Mouse (Mus musculus) stomach, embryonic 15.5 days (tissue): ENCODE results near the gene Trim43a. TPM values are rescaled to one million over a fixed set of nuclear protein-coding genes. Genes with fewer than 3 reads are reported as not detected.
A peak's percentile ranks its signal among the peaks of the same experiment; 100 is the strongest.
"Not testable (repeated sequence)": the region's sequence is repeated elsewhere in the genome, so short reads cannot be mapped to it uniquely, and the experiment has no call there.

Source experiments
- ATAC-seq: fragments of 200-750 bp; cut with Nextera tagmentation; 2 replicates; pipeline ENCODE4 v1.8.0; 2017; ENCODE audit warnings: low read depth, moderate number of reproducible peaks, moderate TSS enrichment; ENCODE audit not compliant: insufficient read depth, low FRiP score
- H3K27ac ChIP-seq: fragments of 300-500 bp; sonication (generic); 2 replicates; pipeline ENCODE4 v1.5.1; 2015; ENCODE audit warnings: mild to moderate bottlenecking, inconsistent platforms
- H3K27me3 ChIP-seq: fragments of 300-500 bp; sonication (generic); replicated peaks from 2 replicates; pipeline ENCODE4 v1.6.1; 2015; ENCODE audit warnings: inconsistent platforms
- H3K36me3 ChIP-seq: fragments of 300-500 bp; sonication (generic); 2 replicates; pipeline ENCODE4 v1.6.1; 2015; ENCODE audit warnings: inconsistent platforms
- H3K4me1 ChIP-seq: fragments of 300-500 bp; sonication (generic); 2 replicates; pipeline ENCODE4 v1.6.1; 2015; ENCODE audit warnings: inconsistent platforms
- H3K4me2 ChIP-seq: fragments of 300-500 bp; sonication (generic); 2 replicates; pipeline ENCODE4 v1.6.1; 2015; ENCODE audit warnings: mild to moderate bottlenecking, inconsistent platforms
- H3K4me3 ChIP-seq: fragments of 300-500 bp; sonication (generic); replicated peaks from 2 replicates; pipeline ENCODE4 v1.5.1; 2015; ENCODE audit warnings: inconsistent platforms
- H3K9ac ChIP-seq: fragments of 300-500 bp; sonication (generic); 2 replicates; pipeline ENCODE4 v1.6.1; 2015; ENCODE audit warnings: inconsistent platforms
- H3K9me3 ChIP-seq: fragments of 300-500 bp; sonication (generic); 2 replicates; pipeline ENCODE4 v1.6.1; 2016; ENCODE audit warnings: inconsistent platforms
- WGBS: fragments of 180-500 bp; shearing (Covaris S2); methylation state at CpG from one replicate; pipeline ENCODE4 v1.1.7; 2015; 5-methylcytosine and 5-hydroxymethylcytosine counted together
- polyA plus RNA-seq: library from polyadenylated mRNA; unstranded; fragments of >200 nt; fragmentation: Nextera tagmentation; extraction: Ambion mirVana; gene quantifications from 2 replicates; pipeline ENCODE4 v1.2.1, GENCODE M21; 2015

Trim43a gene
- polyA plus RNA-seq: 0.09 and 0.24 TPM in 2 replicates

- H3K9me3 ChIP-seq, ATAC-seq, H3K4me3 ChIP-seq, H3K9ac ChIP-seq, H3K27me3 ChIP-seq, H3K36me3 ChIP-seq, H3K27ac ChIP-seq, H3K4me1 ChIP-seq, H3K4me2 ChIP-seq: not testable (repeated sequence)
- 79% methylated on average over 2 of the region's 2 CpGs for WGBS
These were observed at the start of gene Trim43a for GRCm38 (mm10) chr9:88580591-88580990. Gene Trim43a, plus strand, starts transcription at chr9:88580891.

- WGBS: 84% methylated on average over 5 of the region's 5 CpGs
- Histone ChIP-seq H3K9me3 (no peaks in the 10 kb centered on the region), H3K27ac (no peak overlapping the region), H3K4me2 (no peak overlapping the region), H3K27me3 (no peaks in the 10 kb centered on the region), H3K4me3 (no peak overlapping the region), H3K36me3 (no peaks in the 10 kb centered on the region), H3K4me1 (no peaks in the 10 kb centered on the region), H3K9ac (no peak overlapping the region)
- no peak for ATAC-seq
These were observed 46.6 kb upstream of the Trim43a start for GRCm38 (mm10) chr9:88534093-88534492.

- Histone ChIP-seq H3K9me3 (no peaks in the 10 kb centered on the region), H3K27me3 (no peaks in the 10 kb centered on the region), H3K4me3 (no peak overlapping the region), H3K4me2 (no peak overlapping the region), H3K27ac (no peak overlapping the region), H3K4me1 (no peaks in the 10 kb centered on the region), H3K9ac (no peak overlapping the region), H3K36me3 (no peaks in the 10 kb centered on the region)
- no peak for ATAC-seq
- 53% methylated on average over 5 of the region's 5 CpGs for WGBS
These were observed 41.0 kb upstream of the Trim43a start for GRCm38 (mm10) chr9:88539546-88540224.

- Histone ChIP-seq H3K27ac (no peak overlapping the region), H3K36me3 (no peaks in the 10 kb centered on the region), H3K27me3 (no peaks in the 10 kb centered on the region), H3K4me3 (no peak overlapping the region), H3K4me2 (no peak overlapping the region), H3K9ac (no peak overlapping the region), H3K9me3 (no peaks in the 10 kb centered on the region), H3K4me1 (no peaks in the 10 kb centered on the region)
- WGBS: 24% methylated on average over 2 of the region's 2 CpGs
- ATAC-seq: no peak
These were observed 37.9 kb upstream of the Trim43a start for GRCm38 (mm10) chr9:88542816-88543215.

- Histone ChIP-seq H3K4me2 (no peak overlapping the region), H3K9ac (no peak overlapping the region), H3K27ac (no peak overlapping the region), H3K4me1 (peaks cover 10% of the 10 kb centered on the region; the same call in 1 of the 2 replicates), H3K4me3 (no peak overlapping the region), H3K27me3 (no peaks in the 10 kb centered on the region), H3K9me3 (no peaks in the 10 kb centered on the region), H3K36me3 (no peaks in the 10 kb centered on the region)
- ATAC-seq: no peak
- WGBS: 42% methylated on average over 3 of the region's 3 CpGs
These were observed 35.2 kb upstream of the Trim43a start for GRCm38 (mm10) chr9:88545534-88545933.

GRCm38 (mm10) chr9:88546166-88546565, 34.5 kb upstream of the Trim43a start:
- no peak for ATAC-seq
- H3K9ac ChIP-seq: no peak overlapping the region
- 8% methylated on average over 2 of the region's 2 CpGs for WGBS
- H3K27me3 ChIP-seq: no peaks in the 10 kb centered on the region
- H3K4me2 ChIP-seq: no peak overlapping the region
- no peaks in the 10 kb centered on the region for H3K36me3 ChIP-seq
- no peak overlapping the region for H3K27ac ChIP-seq
- H3K4me1 ChIP-seq: peaks cover 10% of the 10 kb centered on the region; the same call in 1 of the 2 replicates
- no peaks in the 10 kb centered on the region for H3K9me3 ChIP-seq
- H3K4me3 ChIP-seq: no peak overlapping the region

- Histone ChIP-seq H3K4me3 (no peak overlapping the region), H3K4me2 (no peak overlapping the region), H3K36me3 (peaks cover 3% of the 10 kb centered on the region; the same call in 1 of the 2 replicates), H3K4me1 (peaks cover 10% of the 10 kb centered on the region; the same call in 1 of the 2 replicates), H3K27ac (no peak overlapping the region), H3K9me3 (no peaks in the 10 kb centered on the region), H3K27me3 (no peaks in the 10 kb centered on the region), H3K9ac (no peak overlapping the region)
- 60% methylated on average over 8 of the region's 8 CpGs for WGBS
- no peak for ATAC-seq
These were observed 34.0 kb upstream of the Trim43a start for GRCm38 (mm10) chr9:88546657-88547056.

- Histone ChIP-seq H3K27me3 (no peaks in the 10 kb centered on the region), H3K4me2 (peak overlapping the region; percentile 59), H3K9me3 (no peaks in the 10 kb centered on the region), H3K9ac (no peak overlapping the region), H3K4me1 (peaks cover 10% of the 10 kb centered on the region; the same call in 1 of the 2 replicates), H3K27ac (no peak overlapping the region), H3K36me3 (peaks cover 3% of the 10 kb centered on the region; the same call in 1 of the 2 replicates), H3K4me3 (peak overlapping the region; percentile 89)
- ATAC-seq: peak; percentile 49; the same call in 1 of the 2 replicates
- 19% methylated on average over 7 of the region's 7 CpGs for WGBS
These were observed 33.4 kb upstream of the Trim43a start for GRCm38 (mm10) chr9:88547270-88547669.

GRCm38 (mm10) chr9:88547851-88548613, 32.7 kb upstream of the Trim43a start, which contains the start of gene Zfp949:
Gene Zfp949, plus strand, starts transcription at chr9:88548020.
- peak within 1 kb of the TSS; percentile 58 for H3K9ac ChIP-seq
- H3K27me3 ChIP-seq: no peaks in the 10 kb centered on the region
- no peaks in the 10 kb centered on the region for H3K9me3 ChIP-seq
- H3K4me2 ChIP-seq: peak within 1 kb of the TSS; percentile 59
- peaks cover 10% of the 10 kb centered on the region; the same call in 1 of the 2 replicates for H3K4me1 ChIP-seq
- peak; percentile 94 for ATAC-seq
- peaks cover 3% of the 10 kb centered on the region; the same call in 1 of the 2 replicates for H3K36me3 ChIP-seq
- WGBS: under 1% methylated on average over 30 of the region's 30 CpGs
- peak within 1 kb of the TSS; percentile 83 for H3K27ac ChIP-seq
- peak within 1 kb of the TSS; percentile 89 for H3K4me3 ChIP-seq

GRCm38 (mm10) chr9:88548614-88548945, 32.1 kb upstream of the Trim43a start:
- Histone ChIP-seq H3K4me1 (peaks cover 10% of the 10 kb centered on the region; the same call in 1 of the 2 replicates), H3K4me2 (peak overlapping the region; percentile 59), H3K9ac (peak overlapping the region; percentile 58), H3K27me3 (no peaks in the 10 kb centered on the region), H3K4me3 (peak overlapping the region; percentile 89), H3K9me3 (no peaks in the 10 kb centered on the region), H3K27ac (peak overlapping the region; percentile 83), H3K36me3 (peaks cover 3% of the 10 kb centered on the region; the same call in 1 of the 2 replicates)
- no peak for ATAC-seq
- 3% methylated on average over 8 of the region's 8 CpGs for WGBS

GRCm38 (mm10) chr9:88553071-88553470, 27.6 kb upstream of the Trim43a start:
- H3K36me3 ChIP-seq: peaks cover 3% of the 10 kb centered on the region; the same call in 1 of the 2 replicates
- no peak for ATAC-seq
- no peaks in the 10 kb centered on the region for H3K9me3 ChIP-seq
- no peak overlapping the region for H3K4me3 ChIP-seq
- H3K4me1 ChIP-seq: peaks cover 10% of the 10 kb centered on the region; the same call in 1 of the 2 replicates
- no peaks in the 10 kb centered on the region for H3K27me3 ChIP-seq
- no peak overlapping the region for H3K27ac ChIP-seq
- H3K9ac ChIP-seq: no peak overlapping the region
- WGBS: 97% methylated on average over 14 of the region's 14 CpGs
- no peak overlapping the region for H3K4me2 ChIP-seq

- Histone ChIP-seq H3K36me3 (peaks cover 13% of the 10 kb centered on the region), H3K9me3 (no peaks in the 10 kb centered on the region), H3K4me1 (no peaks in the 10 kb centered on the region), H3K4me2 (no peak overlapping the region), H3K27ac (no peak overlapping the region), H3K9ac (no peak overlapping the region), H3K27me3 (no peaks in the 10 kb centered on the region), H3K4me3 (no peak overlapping the region)
- no peak for ATAC-seq
- WGBS: 83% methylated on average over 4 of the region's 4 CpGs
These were observed 22.5 kb upstream of the Trim43a start for GRCm38 (mm10) chr9:88558146-88558545.
